Mouse (Mus musculus): ENCODE measurements at regions not wholly inside any gene's neighbourhood (a gene's known extent, or its start where the extent isn't known, plus 50 kb on each side); places are given as distances from the start of the nearest gene placed in this dataset.
A peak's percentile ranks its signal among the peaks of the same experiment; 100 is the strongest.

GRCm38 (mm10) chr8:103955568-103956260, 145.7 kb upstream of the Cdh5 start:
- DNase-seq (ENCODE audit: low spot score): no peak

GRCm38 (mm10) chr8:103964293-103964918, 137.0 kb upstream of the Cdh5 start:
- no peak for DNase-seq (ENCODE audit: low spot score)

GRCm38 (mm10) chr8:103969929-103970328, 131.5 kb upstream of the Cdh5 start:
- no peak for DNase-seq (ENCODE audit: low spot score)

GRCm38 (mm10) chr8:103970511-103970910, 130.9 kb upstream of the Cdh5 start:
- no peak for DNase-seq (ENCODE audit: low spot score)

- DNase-seq (ENCODE audit: low spot score): no peak
Measured at GRCm38 (mm10) chr8:103970966-103971365, 130.5 kb upstream of the Cdh5 start.

- DNase-seq (ENCODE audit: low spot score): no peak
Measured at GRCm38 (mm10) chr8:103976488-103976887, 124.9 kb upstream of the Cdh5 start.

GRCm38 (mm10) chr8:103978948-103979347, 122.5 kb upstream of the Cdh5 start:
- no peak for DNase-seq (ENCODE audit: low spot score)

GRCm38 (mm10) chr8:103983860-103984594, 117.4 kb upstream of the Cdh5 start:
- no peak for DNase-seq (ENCODE audit: low spot score)

GRCm38 (mm10) chr8:103985640-103986039, 115.8 kb upstream of the Cdh5 start:
- DNase-seq (ENCODE audit: low spot score): no peak

- no peak for DNase-seq (ENCODE audit: low spot score)
Measured at GRCm38 (mm10) chr8:103993897-103994296, 107.5 kb upstream of the Cdh5 start.

- DNase-seq (ENCODE audit: low spot score): no peak
Measured at GRCm38 (mm10) chr8:103998143-103998542, 103.3 kb upstream of the Cdh5 start.

- no peak for DNase-seq (ENCODE audit: low spot score)
Measured at GRCm38 (mm10) chr8:104007209-104007608, 94.2 kb upstream of the Cdh5 start.

- DNase-seq (ENCODE audit: low spot score): no peak
Measured at GRCm38 (mm10) chr8:104008756-104009155, 92.7 kb upstream of the Cdh5 start.

- DNase-seq (ENCODE audit: low spot score): no peak
Measured at GRCm38 (mm10) chr8:104009306-104009705, 92.1 kb upstream of the Cdh5 start.

- DNase-seq (ENCODE audit: low spot score): no peak
Measured at GRCm38 (mm10) chr8:104022231-104022630, 79.2 kb upstream of the Cdh5 start.

GRCm38 (mm10) chr8:104022691-104023509, 78.5 kb upstream of the Cdh5 start:
- DNase-seq (ENCODE audit: low spot score): no peak

- DNase-seq (ENCODE audit: low spot score): no peak
Measured at GRCm38 (mm10) chr8:104027161-104027821, 74.1 kb upstream of the Cdh5 start.

GRCm38 (mm10) chr8:104028626-104029025, 72.8 kb upstream of the Cdh5 start:
- peak; percentile 81 for DNase-seq (ENCODE audit: low spot score)

GRCm38 (mm10) chr8:104032179-104032578, 69.2 kb upstream of the Cdh5 start:
- no peak for DNase-seq (ENCODE audit: low spot score)

GRCm38 (mm10) chr8:104033148-104033547, 68.3 kb upstream of the Cdh5 start:
- DNase-seq (ENCODE audit: low spot score): no peak

- DNase-seq (ENCODE audit: low spot score): no peak
Measured at GRCm38 (mm10) chr8:104034286-104034685, 67.1 kb upstream of the Cdh5 start.
